Mouse (Mus musculus) liver, postnatal 0 days (tissue): ENCODE data around the gene Topbp1. TPM values are rescaled to one million over a fixed set of nuclear protein-coding genes. Genes with fewer than 3 reads are reported as not detected.

Experiments used
- ATAC-seq: fragments of 200-750 bp; cut with Nextera tagmentation; 2 replicates; pipeline ENCODE4 v1.8.0; 2017; ENCODE audit warnings: mild to moderate bottlenecking, moderate library complexity
- DNase-seq: peaks from one replicate; pipeline ENCODE4 v3.0.0-alpha.2; 2016
- H3K27ac ChIP-seq: fragments of 300-500 bp; sonication (generic); 2 replicates; pipeline ENCODE4 v1.5.1; 2014; ENCODE audit warnings: antibody characterized with exemption, moderate library complexity, mild to moderate bottlenecking, low read depth
- H3K27me3 ChIP-seq: fragments of 300-500 bp; sonication (generic); 2 replicates; pipeline ENCODE4 v1.6.1; 2014; ENCODE audit warnings: low read length, control low read depth, mixed read lengths; ENCODE audit not compliant: insufficient read depth
- H3K36me3 ChIP-seq: fragments of 300-500 bp; sonication (generic); replicated peaks from 2 replicates; pipeline ENCODE4 v1.6.1; 2014; ENCODE audit warnings: mild to moderate bottlenecking, control low read depth, low read length, moderate library complexity, mixed read lengths; ENCODE audit not compliant: insufficient read depth
- H3K4me1 ChIP-seq: fragments of 300-500 bp; sonication (generic); 2 replicates; pipeline ENCODE4 v1.6.1; 2014; ENCODE audit warnings: antibody characterized with exemption, mild to moderate bottlenecking, control low read depth; ENCODE audit not compliant: insufficient read depth
- H3K4me2 ChIP-seq: fragments of 300-500 bp; sonication (generic); 2 replicates; pipeline ENCODE4 v1.6.1; 2014; ENCODE audit warnings: low read depth, mild to moderate bottlenecking, low read length, moderate library complexity, mixed read lengths
- H3K4me3 ChIP-seq: fragments of 300-500 bp; sonication (generic); 2 replicates; pipeline ENCODE4 v1.5.1; 2014; ENCODE audit warnings: low read depth, low read length
- H3K9ac ChIP-seq: fragments of 300-500 bp; sonication (generic); replicated peaks from 2 replicates; pipeline ENCODE4 v1.6.1; 2014; ENCODE audit warnings: mild to moderate bottlenecking, moderate library complexity
- H3K9me3 ChIP-seq: fragments of 300-500 bp; sonication (generic); 2 replicates; pipeline ENCODE4 v1.6.1; 2016; ENCODE audit warnings: mild to moderate bottlenecking, control low read depth, low read length, mixed read lengths
- CTCF ChIP-seq: sonication (generic); IDR thresholded peaks from 2 replicates; pipeline ENCODE4 v1.5.1; 2016; ENCODE audit warnings: antibody characterized with exemption, low read depth
- EP300 ChIP-seq: IDR thresholded peaks from 2 replicates; pipeline ENCODE4 v1.6.1; 2016; ENCODE audit warnings: antibody characterized with exemption, low read depth, mild to moderate bottlenecking
- WGBS: fragments of 180-500 bp; shearing (Covaris S2); extraction: QIAGEN DNeasy Blood & Tissue Kit; methylation state at CpG from one replicate; pipeline ENCODE4 v1.1.7; 2014; ENCODE audit not compliant: insufficient replicate concordance; 5-methylcytosine and 5-hydroxymethylcytosine counted together
- polyA plus RNA-seq: library from polyadenylated mRNA; unstranded; fragments of >200 nt; fragmentation: Nextera tagmentation; extraction: Ambion mirVana; gene quantifications from 2 replicates; pipeline ENCODE4 v1.2.1, GENCODE M21; 2015

Gene Topbp1
- polyA plus RNA-seq, 1 experiment from 2014 or later = 17.3 TPM

DNA sequence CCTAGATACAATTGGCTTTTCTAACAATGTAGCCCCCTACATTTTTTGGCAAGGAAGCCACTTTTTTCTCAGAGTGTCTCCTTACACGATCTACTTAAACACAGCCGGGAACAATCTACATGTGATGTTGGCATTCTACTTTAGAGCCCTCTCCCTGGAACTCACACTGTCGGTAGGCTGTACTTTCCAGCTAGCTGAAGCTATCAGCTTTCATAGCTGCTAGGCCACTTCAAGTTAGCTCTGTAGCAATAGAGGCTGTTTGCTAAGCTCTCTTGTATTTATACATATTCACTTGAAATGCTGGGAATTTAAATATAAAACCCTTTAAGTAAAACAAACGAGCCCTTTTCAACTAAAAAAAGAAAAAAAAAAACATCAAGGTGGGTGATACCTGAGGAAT is 2.8 kb upstream of the Topbp1 start:
- Histone ChIP-seq H3K9ac (no peak overlapping the region), H3K4me3 (no peak overlapping the region), H3K9me3 (no peaks in the 10 kb centered on the region), H3K4me2 (no peak overlapping the region), H3K27ac (no peak overlapping the region), H3K27me3 (no peaks in the 10 kb centered on the region), H3K4me1 (peaks cover 19% of the 10 kb centered on the region), H3K36me3 (peaks cover 3% of the 10 kb centered on the region; the same call in 1 of the 2 replicates)
- 78% methylated on average over 4 of the region's 4 CpGs for WGBS
- ATAC-seq = no peak
- TF ChIP-seq EP300 (no peak), CTCF (no peak)
- no peak for DNase-seq

DNA sequence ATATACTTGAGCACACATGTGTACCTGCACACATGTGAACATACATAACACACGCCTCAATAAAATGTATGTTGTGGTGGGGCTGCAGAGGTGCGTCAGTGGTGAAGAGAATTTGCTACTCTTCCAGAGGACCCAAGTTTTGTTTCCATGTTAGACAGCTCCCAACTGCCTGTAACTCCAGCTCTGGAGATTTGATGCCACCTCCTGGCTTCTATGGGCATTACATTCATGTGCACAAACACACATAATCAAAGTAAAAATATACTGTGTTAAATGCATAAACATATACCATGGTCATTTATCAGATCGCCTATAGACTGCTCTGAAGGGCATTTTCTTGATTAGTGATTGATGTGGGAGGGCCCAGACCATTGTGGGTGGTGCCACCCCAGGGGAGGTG is 2.3 kb upstream of the Topbp1 start:
- Histone ChIP-seq H3K27ac (no peak overlapping the region), H3K27me3 (no peaks in the 10 kb centered on the region), H3K9me3 (no peaks in the 10 kb centered on the region), H3K4me3 (no peak overlapping the region), H3K36me3 (peaks cover 3% of the 10 kb centered on the region; the same call in 1 of the 2 replicates), H3K4me2 (no peak overlapping the region), H3K4me1 (peaks cover 19% of the 10 kb centered on the region), H3K9ac (no peak overlapping the region)
- TF ChIP-seq EP300 (0 out of 2 replicates have a peak, but pooled peaks have one; percentile 27), CTCF (peak; percentile 94)
- ATAC-seq (0 out of 2 replicates have a peak, but pooled peaks have one; percentile 14), DNase-seq (peak; percentile 78)
- 39% methylated on average over 3 of the region's 3 CpGs for WGBS

DNA sequence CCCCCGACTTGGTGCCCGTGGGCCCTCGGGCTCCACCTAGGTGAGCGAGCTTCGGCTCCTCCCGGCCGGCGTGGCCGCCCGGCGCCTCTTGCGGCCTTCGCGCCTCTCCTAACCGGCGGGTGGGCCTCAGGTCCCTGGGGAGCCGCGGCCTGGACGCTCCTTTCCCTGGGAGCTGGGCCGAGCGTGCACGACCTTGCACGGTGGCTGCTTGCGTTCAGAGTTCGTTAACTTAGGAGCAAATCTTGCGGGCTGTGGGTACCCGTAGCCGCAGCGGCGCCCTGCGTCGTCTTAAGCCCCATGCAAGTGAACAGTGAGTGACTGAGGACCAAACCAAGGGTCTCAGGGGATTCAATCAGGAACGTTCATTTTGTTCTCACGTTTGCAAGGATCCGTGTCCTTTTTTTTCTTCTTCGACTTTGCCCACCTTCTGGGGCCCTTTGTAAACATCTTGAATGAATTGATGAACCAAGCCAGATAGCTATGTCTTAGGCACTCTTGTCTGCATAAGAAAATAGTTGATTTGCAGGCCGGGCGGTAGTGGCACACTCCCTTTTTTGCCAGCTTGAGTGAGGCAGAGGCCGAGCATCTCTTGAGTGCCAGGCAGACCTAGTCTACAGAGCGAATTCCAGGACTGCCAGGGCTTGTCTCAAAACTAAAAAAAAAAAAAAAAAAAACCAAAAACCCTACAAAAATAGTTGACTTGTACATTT is 472 bp downstream of the Topbp1 start:
- no peak for DNase-seq

DNA sequence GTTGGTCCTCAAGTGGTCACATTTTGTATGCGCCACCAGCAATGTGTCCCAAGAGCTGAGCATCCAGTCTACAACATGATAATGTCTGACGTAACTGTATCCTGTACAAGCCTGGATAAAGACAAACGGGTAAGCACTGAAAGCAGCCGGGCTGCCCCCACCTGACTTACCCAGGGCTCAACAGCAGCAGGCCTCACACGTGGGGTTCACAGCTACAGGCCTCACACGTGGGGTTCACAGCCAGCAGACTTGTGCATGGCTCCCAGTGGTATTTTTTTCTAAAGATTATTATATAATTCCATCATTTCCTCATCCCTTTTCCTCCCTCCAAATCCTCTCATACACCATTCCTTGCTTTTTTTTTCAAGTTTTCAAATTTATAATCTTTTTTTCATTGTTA is 4.8 kb downstream of the Topbp1 start:
- H3K36me3 ChIP-seq = peaks cover 51% of the 10 kb centered on the region
- no peak for ATAC-seq
- WGBS = 83% methylated on average over 6 of the region's 6 CpGs
- no peak overlapping the region for H3K9ac ChIP-seq
- H3K4me2 ChIP-seq = no peak overlapping the region
- peaks cover 11% of the 10 kb centered on the region for H3K4me1 ChIP-seq
- no peak overlapping the region for H3K27ac ChIP-seq
- H3K9me3 ChIP-seq = no peaks in the 10 kb centered on the region
- H3K27me3 ChIP-seq = no peaks in the 10 kb centered on the region
- no peak overlapping the region for H3K4me3 ChIP-seq
- TF ChIP-seq CTCF (no peak), EP300 (no peak)
- DNase-seq = no peak

More for the DNA sequence above, 472 bp downstream of the Topbp1 start:
- WGBS = under 1% methylated on average over 40 of the region's 40 CpGs
- H3K9ac ChIP-seq = peak overlapping the region; percentile 79
- peak; percentile 68 for ATAC-seq
- no peaks in the 10 kb centered on the region for H3K9me3 ChIP-seq
- H3K27me3 ChIP-seq = no peaks in the 10 kb centered on the region
- peak overlapping the region; percentile 68 for H3K4me3 ChIP-seq
- 0 out of 2 replicates have a peak, but pooled peaks have one; percentile 11 for TF ChIP-seq CTCF
- TF ChIP-seq EP300 = no peak
- H3K4me2 ChIP-seq = peak overlapping the region; percentile 84
- peaks cover 23% of the 10 kb centered on the region for H3K36me3 ChIP-seq
- H3K4me1 ChIP-seq = peaks cover 19% of the 10 kb centered on the region
- peak overlapping the region; percentile 53 for H3K27ac ChIP-seq

DNA sequence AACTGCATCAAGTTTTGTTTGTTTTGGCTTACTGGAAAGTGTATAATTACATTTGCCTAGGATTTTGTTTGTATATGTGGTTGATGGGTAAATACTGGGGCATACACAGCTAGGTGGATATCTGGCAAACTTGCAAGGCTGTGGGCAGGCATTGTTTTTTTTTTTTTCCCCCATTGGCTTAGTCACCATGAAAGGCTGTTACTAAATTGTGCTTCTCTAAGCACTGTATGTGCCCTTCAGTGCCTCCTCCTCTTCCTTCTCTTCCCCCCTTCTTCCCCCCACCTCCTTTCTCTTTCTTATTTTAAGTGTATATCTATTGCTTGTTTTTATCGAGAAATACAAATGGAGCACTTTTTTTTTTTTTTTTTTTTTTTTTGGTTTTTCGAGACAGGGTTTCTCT is 19.7 kb downstream of the Topbp1 start:
- WGBS = 74% methylated on average over 1 of the region's 2 CpGs
- peaks cover 5% of the 10 kb centered on the region; the same call in 1 of the 2 replicates for H3K4me1 ChIP-seq
- peaks cover 83% of the 10 kb centered on the region for H3K36me3 ChIP-seq
- TF ChIP-seq CTCF (no peak), EP300 (no peak)
- no peak for DNase-seq
- no peak overlapping the region for H3K4me3 ChIP-seq
- H3K27ac ChIP-seq = no peak overlapping the region
- ATAC-seq = no peak
- no peak overlapping the region for H3K9ac ChIP-seq
- 0 out of 2 replicates have a peak, but pooled peaks cover 4% of the 10 kb centered on the region for H3K9me3 ChIP-seq
- no peak overlapping the region for H3K4me2 ChIP-seq
- H3K27me3 ChIP-seq = no peaks in the 10 kb centered on the region

DNA sequence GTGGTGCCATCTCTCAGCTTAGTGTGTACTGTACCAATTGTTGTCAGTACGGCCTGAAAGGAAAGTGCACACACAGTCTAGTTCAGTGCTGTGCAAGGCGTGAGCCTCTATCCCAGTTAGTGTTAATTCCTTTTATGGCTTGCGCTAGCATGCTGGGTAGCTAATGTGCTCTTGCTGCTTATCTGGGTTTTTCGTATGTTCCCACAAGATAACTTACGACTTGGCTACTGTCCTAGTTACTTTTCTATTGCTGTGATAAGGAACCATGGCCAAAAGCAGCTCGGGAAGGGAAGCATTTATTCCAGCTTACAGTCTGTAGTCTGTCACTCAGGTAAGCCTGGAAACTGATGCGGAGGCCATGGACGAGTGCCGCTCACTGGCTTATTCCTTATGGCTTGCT is 21.4 kb downstream of the Topbp1 start:
- Histone ChIP-seq H3K27ac (peak overlapping the region; percentile 59), H3K27me3 (no peaks in the 10 kb centered on the region), H3K4me2 (peak overlapping the region; percentile 55), H3K36me3 (peaks cover 73% of the 10 kb centered on the region), H3K9me3 (0 out of 2 replicates have a peak, but pooled peaks cover 4% of the 10 kb centered on the region), H3K4me1 (peaks cover 5% of the 10 kb centered on the region; the same call in 1 of the 2 replicates), H3K9ac (no peak overlapping the region), H3K4me3 (peak overlapping the region; percentile 19)
- TF ChIP-seq EP300 (peak; percentile 94), CTCF (no peak)
- ATAC-seq (peak; percentile 97), DNase-seq (no peak)
- WGBS = 56% methylated on average over 9 of the region's 9 CpGs
